Mouse (Mus musculus): ENCODE measurements at regions not wholly inside any gene's neighbourhood (a gene's known extent, or its start where the extent isn't known, plus 50 kb on each side); places are given as distances from the start of the nearest gene placed in this dataset.

DNA sequence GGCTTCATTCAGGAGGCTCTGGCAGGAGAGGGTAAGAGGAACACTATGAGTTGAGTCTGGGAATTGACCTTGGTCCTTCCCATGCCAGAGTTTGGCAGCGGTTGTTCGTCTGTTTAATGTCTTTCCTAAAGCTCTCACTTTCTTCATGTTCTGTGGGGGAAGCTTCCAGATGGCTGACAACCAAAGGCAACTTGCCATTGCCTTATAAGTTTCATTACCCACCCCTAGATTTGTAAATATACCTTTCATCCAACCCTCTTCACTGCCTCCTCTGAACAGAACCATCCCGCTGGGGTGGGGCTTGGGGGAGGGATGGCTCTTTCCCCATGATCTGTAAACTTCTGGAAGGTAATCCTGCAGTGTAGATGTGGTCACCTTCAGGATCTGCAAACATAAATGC lies 109.7 kb upstream of the Tmc3 start:
- TF ChIP-seq CTCF (IDR thresholded peaks at IDR 0.05; ENCODE audit: low read depth, low read length) (no peak), POLR2A (IDR thresholded peaks at IDR 0.05; ENCODE audit: extremely low read depth, insufficient read depth, low read length) (no peak)

Measured in liver, adult 2 months (tissue).